Mouse (Mus musculus): Measurements from ENCODE around the gene Edil3.
"Not testable (repeated sequence)": the region's sequence is repeated elsewhere in the genome, so short reads cannot be mapped to it uniquely, and the experiment has no call there.

Gene Edil3

DNA sequence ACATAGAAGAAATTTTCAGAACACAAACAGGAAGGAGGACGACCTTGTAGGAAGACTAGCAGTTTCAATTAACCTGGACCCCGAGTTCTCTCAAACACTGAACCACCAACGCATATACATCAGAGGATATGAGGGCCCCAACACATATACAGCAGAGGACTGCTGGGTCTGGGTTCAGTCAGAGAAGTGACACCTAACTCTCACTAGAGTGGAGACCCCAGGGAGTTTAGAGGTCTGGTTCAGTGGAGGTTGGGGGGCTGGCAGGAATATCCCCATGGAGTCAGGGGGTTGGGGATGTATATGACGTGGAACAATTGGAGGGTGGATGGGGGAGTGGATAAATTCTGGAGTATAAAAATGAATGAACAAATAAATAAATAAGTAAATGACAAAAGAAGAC is 151.1 kb downstream of the Edil3 start:
- DNase-seq (ENCODE audit: low read depth, low spot score): no peak

DNA sequence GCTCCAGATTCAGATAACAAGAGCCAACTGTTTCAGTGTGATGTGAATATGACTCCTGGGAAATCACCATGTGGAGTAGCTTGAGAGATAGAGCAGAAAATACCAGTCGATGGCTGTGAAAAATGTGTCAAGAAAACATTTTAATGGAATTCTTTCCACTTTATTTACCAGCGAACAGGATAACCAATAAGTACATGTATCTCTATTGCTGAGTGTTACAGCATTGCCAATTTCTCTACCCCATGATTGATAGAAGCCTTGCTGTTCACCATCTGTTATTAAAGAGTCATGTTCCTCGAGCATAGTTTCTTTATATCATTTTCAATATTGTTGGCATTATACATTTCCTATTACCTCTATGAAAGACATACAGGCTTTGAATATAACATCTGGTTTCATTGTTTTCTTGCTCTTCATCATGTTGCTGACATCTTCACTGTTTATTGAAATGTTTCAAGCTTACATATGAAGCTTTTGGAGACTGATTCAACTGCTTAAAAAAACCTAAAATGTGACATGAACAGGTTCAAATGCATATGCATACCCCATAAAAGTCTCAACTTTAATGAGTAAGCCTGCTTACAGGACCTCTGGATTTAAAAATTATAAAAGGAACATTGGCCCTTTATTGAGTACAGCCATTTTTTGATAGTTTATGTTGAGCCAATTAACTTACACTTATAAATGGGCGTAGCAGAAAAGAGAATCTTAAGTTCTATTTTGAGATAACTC is 186.6 kb downstream of the Edil3 start:
- DNase-seq (ENCODE audit: low read depth, low spot score): no peak

DNA sequence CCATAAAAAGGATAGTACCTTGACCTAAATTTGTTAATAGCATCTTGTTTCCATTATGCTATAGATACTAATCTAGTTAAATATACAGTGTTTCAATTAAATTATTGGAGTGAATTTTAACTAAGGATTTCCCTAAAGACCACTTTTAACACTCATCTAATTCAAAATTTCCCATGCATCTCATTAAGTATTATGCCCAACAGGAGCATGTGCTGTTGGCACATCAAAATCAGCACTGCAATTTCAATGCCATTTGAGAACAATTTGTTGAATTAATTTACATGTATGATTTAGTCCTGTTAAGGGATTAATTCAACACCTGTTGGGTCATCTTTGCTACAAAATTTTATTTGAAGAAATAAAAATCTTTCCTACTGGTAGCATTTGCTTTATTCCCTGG is 191.2 kb downstream of the Edil3 start:
- no peak for DNase-seq (ENCODE audit: low read depth, low spot score)

DNA sequence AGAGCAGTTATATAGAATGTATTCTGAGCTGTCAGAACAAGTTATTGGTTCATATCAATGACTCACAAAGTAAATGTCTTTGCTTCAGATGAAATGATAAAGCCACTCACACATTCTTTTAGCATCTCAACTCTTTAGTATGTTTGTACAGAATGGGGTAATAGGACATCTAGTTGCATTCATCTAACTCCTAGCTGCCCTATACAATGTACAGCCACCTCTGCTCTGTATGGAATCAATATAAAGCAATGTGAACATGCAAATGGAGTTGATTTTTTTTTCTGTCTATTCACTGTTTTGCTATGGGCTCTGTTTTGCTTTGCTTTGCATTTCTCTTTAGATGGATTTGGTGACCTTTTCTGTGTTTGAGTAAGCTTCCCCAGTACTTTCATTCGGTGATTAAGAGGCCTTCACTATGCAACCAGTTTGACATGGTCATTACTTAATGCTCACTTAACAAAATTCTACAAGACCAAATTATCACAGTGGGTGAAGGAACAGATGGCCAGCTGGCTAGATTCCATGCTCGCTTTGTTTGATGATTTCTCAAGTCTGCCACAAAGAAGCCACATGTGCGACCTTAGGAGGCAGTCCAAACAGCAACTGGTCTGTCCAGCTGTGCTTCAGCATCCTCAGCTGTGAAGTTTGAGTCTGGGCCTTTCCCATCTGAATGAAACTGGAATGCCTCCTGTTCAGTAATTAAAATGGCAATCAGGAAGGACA is 208.7 kb downstream of the Edil3 start:
- DNase-seq (ENCODE audit: low read depth, low spot score): no peak

DNA sequence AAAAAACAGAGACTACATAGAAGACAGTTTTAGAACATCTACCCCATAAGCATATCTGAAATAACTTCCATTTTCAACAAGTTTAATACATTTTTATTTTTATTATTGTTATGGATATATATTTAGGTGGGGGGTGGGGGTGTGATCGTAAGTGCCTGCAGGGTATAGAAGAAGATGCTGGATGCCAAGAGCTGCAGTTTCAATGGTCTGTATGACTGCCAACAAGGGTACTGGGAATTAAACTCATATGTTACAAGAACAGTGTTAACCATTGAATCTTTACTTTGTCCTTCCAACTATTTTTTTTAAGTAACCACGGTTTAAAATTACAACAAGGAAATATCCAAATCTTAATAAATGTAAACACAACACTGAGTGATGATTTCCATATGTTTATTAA is 214.4 kb downstream of the Edil3 start:
- DNase-seq (ENCODE audit: low read depth, low spot score): no peak

DNA sequence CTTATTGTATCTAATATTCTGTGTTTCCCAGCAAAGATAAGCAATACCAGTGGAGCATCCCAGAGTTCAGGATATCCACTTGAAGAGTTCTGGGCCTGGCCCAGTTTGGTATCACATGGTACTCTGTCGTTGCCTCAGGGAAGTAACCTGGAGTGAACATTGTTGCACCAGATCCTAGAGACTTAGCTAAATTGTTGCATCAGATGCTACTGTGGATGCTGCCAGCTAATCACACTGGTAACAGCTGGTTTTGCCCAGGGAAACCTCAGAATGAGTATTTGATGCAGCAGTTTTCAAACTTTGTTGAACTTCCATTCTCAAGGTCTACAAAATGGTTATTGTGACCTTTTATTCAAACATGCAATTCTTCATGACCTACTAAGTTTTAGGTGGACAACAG is 220.2 kb downstream of the Edil3 start:
- DNase-seq (ENCODE audit: low read depth, low spot score): no peak

DNA sequence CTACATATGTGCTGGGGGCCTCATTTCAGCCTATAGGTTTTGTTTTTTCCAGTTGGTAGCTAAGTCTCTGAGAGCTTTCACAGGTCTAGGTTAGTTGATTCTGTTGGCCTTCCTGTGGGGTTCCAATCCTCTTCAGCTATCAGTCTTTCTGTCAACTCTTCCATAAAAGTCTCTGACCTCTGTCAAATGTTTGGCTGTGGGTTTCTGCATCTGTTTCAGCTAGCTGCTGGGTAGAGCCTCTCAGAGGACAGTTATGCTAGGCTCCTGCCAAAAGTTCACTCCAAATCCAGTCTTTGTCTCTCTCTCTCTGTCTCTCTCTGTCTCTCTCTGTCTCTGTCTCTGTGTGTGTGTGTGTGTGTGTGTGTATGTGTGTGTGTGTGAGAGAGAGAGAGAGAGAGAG is 248.9 kb downstream of the Edil3 start:
- not testable (repeated sequence) for DNase-seq (ENCODE audit: low read depth, low spot score)

DNA sequence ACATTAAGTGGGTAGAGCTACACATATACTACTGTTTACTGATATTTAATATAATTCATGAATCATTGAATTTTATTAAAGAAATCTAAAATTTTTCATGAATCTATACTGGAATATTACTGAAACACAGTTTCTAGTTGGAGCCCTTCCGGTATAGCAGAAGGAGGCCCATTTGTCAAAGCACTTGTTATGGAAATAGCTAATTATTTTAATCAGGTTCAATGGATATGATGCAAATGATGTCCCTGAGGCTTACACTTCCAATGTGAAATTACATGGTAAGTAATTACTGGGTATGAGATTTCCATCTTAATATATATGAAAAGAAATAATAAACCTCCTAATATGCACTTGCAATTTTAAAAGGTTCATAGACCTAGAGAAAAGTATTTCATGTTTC is 254.9 kb downstream of the Edil3 start:
- no peak for DNase-seq (ENCODE audit: low read depth, low spot score)

DNA sequence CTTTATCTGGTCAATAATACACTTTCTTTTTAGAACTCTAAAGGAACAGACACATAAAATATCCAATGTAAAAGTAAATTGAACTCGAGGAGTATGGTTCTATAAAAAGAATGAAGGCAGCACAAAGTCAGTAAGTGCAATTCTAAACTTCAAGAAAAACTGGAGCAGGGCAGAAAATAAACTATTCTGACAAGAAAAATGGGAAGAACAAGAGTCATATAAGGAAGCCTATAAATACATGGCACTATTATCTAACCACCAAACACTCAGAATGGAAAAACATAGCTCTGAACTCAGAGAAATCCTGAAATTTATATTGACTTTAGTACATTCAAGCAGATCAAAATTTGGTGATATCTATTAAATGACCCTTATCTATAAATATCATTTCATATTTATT is 284.6 kb downstream of the Edil3 start:
- DNase-seq (ENCODE audit: low read depth, low spot score): no peak

DNA sequence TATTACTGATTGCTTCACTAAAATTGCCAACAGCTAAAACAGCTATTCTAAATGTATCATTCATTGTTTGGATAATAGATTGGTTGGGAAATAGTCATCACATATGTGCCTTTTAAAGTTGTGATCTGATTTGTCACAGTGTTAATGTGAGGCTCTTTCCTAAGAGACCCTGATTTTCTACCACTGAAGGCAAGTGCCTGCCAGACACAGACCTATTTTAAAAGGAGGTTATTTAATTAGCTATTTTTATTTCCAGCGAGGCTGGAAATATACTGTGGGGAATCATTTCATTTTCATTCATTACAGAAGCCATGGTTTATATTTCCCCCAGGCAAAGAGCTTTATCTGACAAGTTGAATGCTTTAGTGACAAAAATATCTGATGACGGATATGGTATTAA is 296.3 kb downstream of the Edil3 start:
- DNase-seq (ENCODE audit: low read depth, low spot score): no peak

DNA sequence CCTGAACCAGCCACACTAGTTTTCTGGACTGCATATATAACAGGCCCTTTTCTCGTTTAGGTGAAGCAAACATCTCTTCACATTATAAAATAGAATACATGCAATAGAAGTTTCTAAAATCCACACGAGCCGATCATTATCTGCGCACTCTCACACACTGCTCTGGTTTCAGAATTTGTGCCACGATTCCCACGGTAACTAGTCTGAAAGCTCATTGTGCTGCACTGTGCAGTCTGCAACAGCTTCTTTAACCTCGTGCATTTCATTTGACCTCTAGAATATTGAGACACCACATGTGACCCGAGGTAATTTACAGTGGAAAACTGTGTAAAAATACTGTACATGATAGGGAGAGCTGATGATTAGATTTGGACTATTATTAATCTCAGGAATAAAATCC is 298.5 kb downstream of the Edil3 start:
- DNase-seq (ENCODE audit: low read depth, low spot score): no peak

DNA sequence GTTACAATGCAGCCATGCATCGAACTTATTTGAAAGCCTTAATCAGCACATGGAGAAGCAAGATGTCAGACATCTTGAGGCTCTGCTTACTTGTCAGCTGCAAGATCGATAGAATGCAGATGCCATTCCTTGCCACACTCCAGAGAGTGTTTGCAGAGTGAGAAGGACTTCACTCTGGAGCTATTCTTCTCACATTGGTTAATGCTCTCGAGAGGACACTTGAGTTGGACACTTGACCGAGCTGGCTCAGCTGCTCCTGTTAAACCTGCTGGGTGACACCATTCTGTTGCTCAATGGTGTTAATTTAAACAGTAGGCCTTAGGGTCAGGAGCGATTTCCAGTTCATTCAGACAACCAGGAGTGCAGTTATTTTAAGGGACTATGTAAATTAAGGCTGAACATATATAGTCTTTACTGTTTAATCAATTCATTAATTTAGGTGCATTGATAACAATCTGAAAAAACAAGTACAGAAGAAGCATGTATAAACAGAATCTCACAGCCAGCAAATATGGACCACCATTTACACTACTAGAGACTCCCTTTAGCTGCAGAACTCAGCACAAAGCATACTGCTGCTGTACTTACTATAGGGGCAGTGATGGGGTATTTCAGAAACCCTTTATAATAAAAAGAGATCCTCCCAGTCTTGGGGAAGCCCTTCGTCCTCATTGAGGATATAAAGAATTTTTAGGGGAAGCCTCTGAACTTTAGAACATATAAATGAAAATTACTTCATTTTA is 301.4 kb downstream of the Edil3 start:
- DNase-seq (ENCODE audit: low read depth, low spot score): no peak

DNA sequence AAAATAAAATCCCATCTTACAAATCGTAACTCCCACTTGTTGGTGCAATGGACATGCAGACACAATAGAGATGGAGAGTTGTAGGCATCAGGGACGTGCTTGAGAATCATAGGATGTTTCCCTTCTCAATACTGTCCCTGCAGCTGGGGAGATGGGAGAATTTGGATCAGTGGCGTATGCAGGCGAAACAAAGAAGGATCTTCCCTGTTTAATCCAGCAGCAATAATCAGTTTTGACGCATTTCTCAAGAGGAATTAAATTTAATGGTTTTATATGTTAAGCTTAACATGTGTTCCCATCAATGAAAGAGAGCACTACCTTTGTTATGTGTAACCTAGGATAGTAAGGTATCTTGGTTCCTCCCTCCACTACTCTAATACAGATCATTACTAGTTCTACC is 302.1 kb downstream of the Edil3 start:
- DNase-seq (ENCODE audit: low read depth, low spot score): no peak

DNA sequence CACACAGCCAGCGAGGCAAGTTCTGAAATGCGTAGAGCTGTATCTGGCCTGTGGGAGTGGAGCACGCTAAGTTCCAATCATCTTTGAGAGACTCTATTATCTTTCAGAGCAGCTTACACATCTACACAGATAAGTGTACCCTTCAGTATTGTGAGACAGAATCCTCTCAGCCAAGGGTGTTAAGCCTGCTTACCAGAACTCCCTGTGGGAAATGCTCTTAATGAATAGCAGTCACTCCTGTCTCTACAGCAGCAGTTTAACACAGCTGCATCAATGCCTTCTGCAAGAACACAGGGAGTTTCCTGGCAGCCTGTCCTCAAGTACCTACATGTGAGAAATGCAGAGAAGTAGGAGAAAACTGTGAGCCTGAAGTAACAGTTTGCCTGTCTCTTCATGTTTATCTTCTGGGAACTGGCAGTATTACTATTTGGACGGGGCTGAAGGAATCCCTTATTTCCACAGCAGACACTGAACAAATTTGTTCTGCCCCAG is 324.8 kb downstream of the Edil3 start:
- peak; percentile 8 for DNase-seq (ENCODE audit: low read depth, low spot score)

DNA sequence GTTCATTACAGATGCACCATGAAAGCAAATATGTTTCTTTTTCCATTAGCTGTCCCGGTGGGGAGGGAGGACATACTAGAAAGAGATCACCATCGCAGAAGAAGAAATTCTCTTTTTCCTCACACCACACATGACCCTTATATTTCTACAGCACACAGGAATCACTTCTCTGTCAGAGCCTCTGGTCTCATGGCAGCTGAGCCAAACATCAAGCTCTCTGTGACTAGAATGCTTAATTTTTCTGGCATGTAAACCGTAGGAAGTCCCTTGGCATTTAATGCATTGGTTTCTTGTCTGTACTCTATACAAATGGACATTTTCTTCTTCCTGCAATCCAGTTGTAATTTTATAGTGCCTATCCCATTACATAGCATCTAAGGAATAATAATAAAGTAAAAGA is 330.6 kb downstream of the Edil3 start:
- DNase-seq (ENCODE audit: low read depth, low spot score): no peak

DNA sequence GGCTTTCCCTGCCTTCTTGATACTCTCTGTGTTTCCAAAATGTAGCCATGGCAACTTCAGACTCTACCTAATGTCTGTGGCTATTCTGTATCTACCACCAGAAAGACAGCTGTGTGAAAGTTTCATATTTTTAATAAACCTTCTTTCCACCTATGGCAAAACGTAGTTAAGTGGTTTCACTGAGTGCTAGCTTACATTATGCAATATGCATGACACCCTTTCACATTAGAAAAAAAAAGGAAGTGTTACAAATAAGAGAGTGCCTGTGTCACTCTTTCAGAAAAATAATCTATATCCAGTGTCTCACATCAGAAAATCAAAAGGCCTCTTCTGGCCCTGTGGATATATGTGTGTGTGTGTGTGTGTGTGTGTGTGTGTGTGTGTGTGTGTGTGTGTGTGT is 346.7 kb downstream of the Edil3 start:
- DNase-seq (ENCODE audit: low read depth, low spot score): no peak

DNA sequence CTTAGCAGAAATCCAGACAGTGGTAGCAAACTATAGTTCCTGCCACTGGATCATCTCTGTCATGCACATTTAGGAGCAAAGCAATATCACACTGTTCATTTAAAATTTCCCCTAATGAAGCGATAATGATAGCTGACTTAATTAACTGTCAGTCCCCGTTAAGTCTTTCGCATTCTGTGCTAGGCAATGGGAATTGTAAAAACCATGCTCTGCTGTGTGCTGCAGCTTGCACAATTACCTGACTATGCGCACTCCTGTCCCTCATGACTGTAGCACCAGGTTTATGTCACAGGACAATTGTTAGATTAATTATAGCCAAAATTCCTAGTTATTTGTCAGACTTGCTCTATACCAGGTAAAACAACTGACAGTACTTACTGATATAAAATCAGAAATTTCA is 348.8 kb downstream of the Edil3 start:
- DNase-seq (ENCODE audit: low read depth, low spot score): no peak

DNA sequence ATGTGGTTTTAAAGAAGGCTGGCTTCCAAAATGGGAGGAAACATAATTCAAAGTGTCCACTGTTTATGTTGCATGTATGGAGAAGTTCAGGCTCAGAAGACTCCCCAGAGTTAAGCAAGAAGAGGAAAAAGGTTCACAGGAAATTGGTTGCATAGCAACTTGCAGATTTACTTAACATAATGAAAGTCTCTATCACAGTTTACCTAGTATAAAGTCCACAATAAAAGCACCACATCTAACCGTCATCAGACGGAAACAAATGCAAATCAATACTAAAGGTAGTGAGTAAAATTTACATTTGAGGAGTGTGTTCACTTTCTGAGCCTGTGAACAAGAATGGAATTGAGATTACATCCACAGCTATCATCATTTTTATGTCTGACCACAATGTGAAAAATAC is 353.9 kb downstream of the Edil3 start:
- no peak for DNase-seq (ENCODE audit: low read depth, low spot score)

DNA sequence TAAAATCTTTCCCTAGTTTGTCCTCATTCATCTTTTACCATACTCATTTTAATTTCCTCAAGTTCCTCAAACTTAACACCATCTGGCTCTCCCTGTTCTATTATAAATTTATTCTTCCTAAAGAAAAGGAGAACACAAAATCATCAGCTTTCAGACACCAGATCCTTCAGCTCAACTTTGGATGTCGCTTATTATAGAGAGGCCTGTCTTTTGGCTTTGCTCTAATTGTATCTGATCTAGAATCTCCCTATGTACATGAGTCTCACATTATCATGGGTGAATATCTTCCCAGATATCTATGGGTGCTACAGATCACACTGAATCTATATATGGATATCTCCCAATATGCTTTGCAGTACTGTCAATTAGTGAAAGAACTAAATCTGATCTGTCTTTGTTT is 367.8 kb downstream of the Edil3 start:
- no peak for DNase-seq (ENCODE audit: low read depth, low spot score)

DNA sequence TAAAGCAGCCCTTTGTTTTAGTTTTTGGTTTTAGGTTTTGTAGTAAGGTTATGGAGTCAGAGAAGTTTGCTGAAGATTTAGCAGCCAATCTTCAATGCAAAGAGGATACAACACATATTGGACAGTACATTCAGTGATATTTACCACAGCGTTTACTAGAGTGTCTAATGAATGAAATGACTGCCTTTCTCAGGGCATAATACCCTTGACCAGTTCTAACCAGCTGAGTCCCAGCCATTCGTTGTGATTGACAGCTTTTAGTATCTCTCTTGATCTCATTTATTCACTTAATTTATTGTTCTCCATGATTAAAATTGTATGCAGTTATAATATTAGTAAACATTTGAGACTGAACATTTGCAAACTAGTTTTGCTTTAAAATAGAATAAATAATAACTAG is 375.7 kb downstream of the Edil3 start:
- no peak for DNase-seq (ENCODE audit: low read depth, low spot score)

DNA sequence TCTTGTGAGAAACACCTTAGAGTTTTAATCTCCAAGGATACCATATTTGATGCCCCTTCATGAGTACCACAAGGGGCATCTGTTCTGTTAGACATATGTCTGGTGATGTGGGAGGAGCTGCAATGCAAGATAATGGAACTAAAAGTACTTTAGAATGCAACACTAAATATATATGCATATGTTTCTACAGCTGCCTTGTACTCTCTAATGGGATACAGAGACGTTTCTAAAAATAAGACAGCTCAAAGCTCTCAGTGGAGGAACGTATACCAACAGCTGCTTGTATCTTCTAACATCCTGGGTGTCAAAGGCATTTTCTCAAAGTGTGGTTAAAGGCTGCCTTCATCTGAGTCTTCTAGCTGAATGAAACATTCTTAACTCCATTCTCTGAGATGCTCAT is 378.0 kb downstream of the Edil3 start:
- no peak for DNase-seq (ENCODE audit: low read depth, low spot score)

DNA sequence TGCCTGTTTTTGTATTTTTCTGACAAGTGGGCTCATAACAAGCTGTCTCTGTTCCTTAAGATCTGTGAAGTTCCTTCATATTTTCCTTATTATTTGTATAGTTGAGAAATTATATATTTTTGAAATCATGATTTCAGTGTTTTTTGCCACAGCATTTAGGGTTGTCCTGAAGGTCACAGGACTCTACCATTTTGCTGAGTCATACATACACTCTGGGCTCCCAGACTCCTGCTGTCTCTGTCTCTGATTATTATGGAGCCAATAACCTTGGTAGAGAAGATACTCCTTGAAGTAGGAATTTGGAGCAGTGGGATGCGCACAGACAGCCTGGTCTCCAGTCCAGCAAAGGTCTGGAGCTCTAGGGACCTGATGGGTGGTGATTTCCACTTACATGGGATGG is 416.8 kb downstream of the Edil3 start:
- DNase-seq (ENCODE audit: low read depth, low spot score): no peak

All from retina, postnatal 7 days (tissue).